Mouse (Mus musculus): ENCODE measurements around the gene Lrrc41. TPM values are rescaled to one million over a fixed set of nuclear protein-coding genes. Genes with fewer than 3 reads are reported as not detected.
A peak's percentile ranks its signal among the peaks of the same experiment; 100 is the strongest.

The Lrrc41 gene
- polyA plus RNA-seq, 1 experiment from 2014 or later = 49.2 TPM

DNA sequence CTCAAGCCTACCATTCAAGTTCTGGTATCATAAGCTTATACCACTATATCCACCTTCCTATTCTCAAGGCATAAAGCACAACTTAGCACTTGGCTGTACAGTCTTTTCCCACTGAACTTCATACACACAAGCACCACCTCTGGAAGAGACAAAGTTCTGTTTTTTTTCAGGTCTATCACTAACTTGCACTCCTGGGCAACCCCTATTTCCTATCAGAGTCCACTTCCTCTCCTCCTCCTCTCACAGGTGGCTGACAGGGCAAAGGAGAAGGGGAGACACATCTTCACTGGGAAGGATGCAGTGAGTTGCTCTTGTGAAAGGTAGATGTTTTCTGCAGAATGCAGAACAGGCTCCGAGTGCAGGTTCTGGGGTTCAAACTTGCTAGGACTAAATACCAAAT lies 27.4 kb upstream of the Lrrc41 start:
- Histone ChIP-seq H3K4me2 (replicated peaks; ENCODE audit: low read depth) (peak overlapping the region; percentile 35; the same call in 1 of the 2 replicates), H3K27me3 (replicated peaks; ENCODE audit: control insufficient read depth, insufficient read depth, low read length) (no peaks in the 10 kb centered on the region), H3K36me3 (ENCODE audit: control insufficient read depth, insufficient read depth) (peaks cover 31% of the 10 kb centered on the region), H3K9ac (ENCODE audit: low read depth, low read length) (no peak overlapping the region), H3K9me3 (ENCODE audit: control insufficient read depth) (no peaks in the 10 kb centered on the region), H3K4me1 (replicated peaks; ENCODE audit: control insufficient read depth, insufficient read depth, low read length) (no peaks in the 10 kb centered on the region), H3K27ac (ENCODE audit: low read depth, low read length) (no peak overlapping the region), H3K4me3 (ENCODE audit: low read depth, low read length) (no peak overlapping the region)
- no peak for TF ChIP-seq CTCF (IDR thresholded peaks at IDR 0.05; ENCODE audit: low read depth)
- ATAC-seq = no peak
- WGBS = 82% methylated on average over 1 of the region's 1 CpGs

GRCm38 (mm10) chr4:116048130-116048920 lies 26.7 kb upstream of the Lrrc41 start:
- TF ChIP-seq CTCF (IDR thresholded peaks at IDR 0.05; ENCODE audit: low read depth) = no peak
- WGBS = 60% methylated on average over 7 of the region's 7 CpGs
- no peak overlapping the region for H3K4me3 ChIP-seq (ENCODE audit: low read depth, low read length)
- H3K4me2 ChIP-seq (replicated peaks; ENCODE audit: low read depth) = peak overlapping the region; percentile 35; the same call in 1 of the 2 replicates
- 0 out of 2 replicates have a peak overlapping the region, but pooled peaks have one; percentile 7 for H3K9ac ChIP-seq (ENCODE audit: low read depth, low read length)
- peaks cover 25% of the 10 kb centered on the region for H3K36me3 ChIP-seq (ENCODE audit: control insufficient read depth, insufficient read depth)
- H3K9me3 ChIP-seq (ENCODE audit: control insufficient read depth) = no peaks in the 10 kb centered on the region
- H3K27ac ChIP-seq (ENCODE audit: low read depth, low read length) = peak overlapping the region; percentile 57; the same call in 1 of the 2 replicates
- H3K27me3 ChIP-seq (replicated peaks; ENCODE audit: control insufficient read depth, insufficient read depth, low read length) = no peaks in the 10 kb centered on the region
- ATAC-seq = peak; percentile 22
- H3K4me1 ChIP-seq (replicated peaks; ENCODE audit: control insufficient read depth, insufficient read depth, low read length) = no peaks in the 10 kb centered on the region

DNA sequence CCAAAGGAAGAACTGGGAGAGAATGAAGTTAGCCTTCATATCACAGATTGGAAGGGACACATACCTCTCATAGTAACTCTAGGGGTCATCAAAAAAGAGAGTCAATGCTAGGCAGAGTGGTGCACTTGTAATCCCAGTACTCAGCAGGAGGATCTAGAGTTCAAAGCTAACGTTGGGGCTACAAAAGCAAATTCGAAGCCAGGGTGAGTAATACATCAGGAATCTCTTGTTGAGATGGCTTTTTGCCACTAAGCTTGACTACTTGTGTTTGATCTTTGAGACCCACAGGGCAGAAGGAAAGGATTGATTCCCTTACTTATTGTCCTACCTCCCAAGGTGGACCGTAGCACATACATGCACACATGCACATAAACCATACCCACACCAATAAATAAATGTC lies 25.9 kb upstream of the Lrrc41 start:
- TF ChIP-seq CTCF (IDR thresholded peaks at IDR 0.05; ENCODE audit: low read depth) = no peak
- ATAC-seq = no peak
- Histone ChIP-seq H3K9ac (ENCODE audit: low read depth, low read length) (no peak overlapping the region), H3K36me3 (ENCODE audit: control insufficient read depth, insufficient read depth) (peaks cover 16% of the 10 kb centered on the region; the same call in 1 of the 2 replicates), H3K4me1 (replicated peaks; ENCODE audit: control insufficient read depth, insufficient read depth, low read length) (no peaks in the 10 kb centered on the region), H3K27me3 (replicated peaks; ENCODE audit: control insufficient read depth, insufficient read depth, low read length) (no peaks in the 10 kb centered on the region), H3K4me3 (ENCODE audit: low read depth, low read length) (no peak overlapping the region), H3K9me3 (ENCODE audit: control insufficient read depth) (no peaks in the 10 kb centered on the region), H3K4me2 (replicated peaks; ENCODE audit: low read depth) (no peak overlapping the region), H3K27ac (ENCODE audit: low read depth, low read length) (no peak overlapping the region)
- WGBS = 72% methylated on average over 3 of the region's 3 CpGs

DNA sequence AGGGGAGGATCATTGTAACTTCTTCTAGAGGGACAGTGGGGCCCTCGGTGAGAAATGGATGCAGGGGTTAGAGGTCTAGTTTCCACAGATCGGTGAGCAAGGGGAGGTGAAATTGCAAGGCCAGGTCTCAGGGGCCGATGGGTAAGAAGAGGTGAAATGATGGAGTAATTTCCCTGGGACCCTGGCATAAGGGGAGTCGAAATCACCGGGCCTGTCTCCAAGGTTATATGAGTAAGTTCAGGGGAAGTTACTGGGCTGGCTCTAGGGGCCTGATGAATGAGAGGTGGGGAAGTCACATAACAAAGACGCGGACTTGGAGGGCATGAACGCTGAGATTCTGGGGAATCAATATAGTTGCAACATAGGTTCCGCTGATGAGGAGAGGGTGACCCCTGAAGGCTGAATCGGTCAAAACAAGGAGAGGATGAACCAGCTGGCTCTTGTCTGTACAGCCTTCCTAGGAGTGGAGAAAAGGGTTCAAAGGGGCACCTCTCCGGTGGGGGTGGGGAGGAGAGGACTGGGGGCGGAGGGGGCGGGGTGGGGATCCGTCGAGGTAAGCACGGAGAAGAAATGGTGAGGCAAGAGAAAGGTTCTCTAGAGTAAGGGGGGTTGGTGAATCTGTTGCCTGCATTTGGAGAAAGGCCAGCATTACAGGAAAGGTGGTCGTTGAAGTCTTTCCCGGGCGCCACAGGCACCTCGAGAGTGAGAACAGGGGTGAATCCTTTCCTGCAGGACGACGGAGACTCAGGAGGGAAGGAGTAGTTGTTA lies 22.4 kb upstream of the Lrrc41 start:
- H3K4me3 ChIP-seq (ENCODE audit: low read depth, low read length) = peak overlapping the region; percentile 61
- H3K4me1 ChIP-seq (replicated peaks; ENCODE audit: control insufficient read depth, insufficient read depth, low read length) = no peaks in the 10 kb centered on the region
- peak; percentile 53 for ATAC-seq
- H3K9me3 ChIP-seq (ENCODE audit: control insufficient read depth) = no peaks in the 10 kb centered on the region
- H3K27me3 ChIP-seq (replicated peaks; ENCODE audit: control insufficient read depth, insufficient read depth, low read length) = no peaks in the 10 kb centered on the region
- H3K36me3 ChIP-seq (ENCODE audit: control insufficient read depth, insufficient read depth) = peaks cover 7% of the 10 kb centered on the region; the same call in 1 of the 2 replicates
- WGBS = 7% methylated on average over 20 of the region's 22 CpGs
- peak overlapping the region; percentile 85 for H3K4me2 ChIP-seq (replicated peaks; ENCODE audit: low read depth)
- peak overlapping the region; percentile 52; the same call in 1 of the 2 replicates for H3K9ac ChIP-seq (ENCODE audit: low read depth, low read length)
- TF ChIP-seq CTCF (IDR thresholded peaks at IDR 0.05; ENCODE audit: low read depth) = peak; percentile 73
- peak overlapping the region; percentile 92 for H3K27ac ChIP-seq (ENCODE audit: low read depth, low read length)

DNA sequence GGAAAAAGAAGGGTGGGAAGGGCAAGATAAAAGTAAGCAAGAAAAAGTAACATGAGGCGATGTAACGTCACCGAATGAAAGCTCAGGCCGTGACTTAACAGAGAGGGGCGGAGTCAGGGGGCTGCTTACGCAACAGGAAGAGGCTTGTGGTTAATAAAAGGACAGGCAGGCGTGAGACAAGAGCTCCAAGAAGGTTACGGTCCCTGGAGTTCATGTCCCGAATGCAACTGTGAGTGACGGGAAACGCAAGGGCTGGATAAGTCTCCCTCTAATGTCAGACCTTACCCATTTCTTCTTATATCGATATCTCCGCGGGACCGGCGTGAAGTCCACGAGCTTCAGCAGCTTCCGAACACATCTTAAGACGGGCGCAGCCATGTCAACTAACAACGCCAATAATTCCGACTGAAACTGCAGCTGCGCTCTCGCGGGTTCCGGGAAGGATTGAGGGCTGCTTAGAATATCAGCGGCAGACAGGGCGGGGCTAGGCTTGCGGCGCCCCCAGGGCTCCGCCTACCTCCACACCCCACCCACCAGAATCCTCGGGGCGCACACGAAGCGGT lies 21.6 kb upstream of the Lrrc41 start, which contains the start of gene Nsun4:
Gene Nsun4, minus strand, starts transcription at position 478 of the 563 bp plus-strand sequence.
- Histone ChIP-seq H3K4me3 (ENCODE audit: low read depth, low read length) (peak within 1 kb of the TSS; percentile 61), H3K4me2 (replicated peaks; ENCODE audit: low read depth) (peak within 1 kb of the TSS; percentile 85), H3K4me1 (replicated peaks; ENCODE audit: control insufficient read depth, insufficient read depth, low read length) (no peaks in the 10 kb centered on the region), H3K9me3 (ENCODE audit: control insufficient read depth) (no peaks in the 10 kb centered on the region), H3K27ac (ENCODE audit: low read depth, low read length) (peak within 1 kb of the TSS; percentile 92), H3K27me3 (replicated peaks; ENCODE audit: control insufficient read depth, insufficient read depth, low read length) (no peaks in the 10 kb centered on the region), H3K36me3 (ENCODE audit: control insufficient read depth, insufficient read depth) (no peaks in the 10 kb centered on the region), H3K9ac (ENCODE audit: low read depth, low read length) (peak within 1 kb of the TSS; percentile 52)
- ATAC-seq = peak; percentile 90
- under 1% methylated on average over 35 of the region's 35 CpGs for WGBS
- TF ChIP-seq CTCF (IDR thresholded peaks at IDR 0.05; ENCODE audit: low read depth) = no peak

GRCm38 (mm10) chr4:116057559-116057958 lies 17.5 kb upstream of the Lrrc41 start:
- Histone ChIP-seq H3K27ac (ENCODE audit: low read depth, low read length) (no peak overlapping the region), H3K4me1 (replicated peaks; ENCODE audit: control insufficient read depth, insufficient read depth, low read length) (no peaks in the 10 kb centered on the region), H3K9ac (ENCODE audit: low read depth, low read length) (no peak overlapping the region), H3K4me3 (ENCODE audit: low read depth, low read length) (no peak overlapping the region), H3K36me3 (ENCODE audit: control insufficient read depth, insufficient read depth) (no peaks in the 10 kb centered on the region), H3K9me3 (ENCODE audit: control insufficient read depth) (no peaks in the 10 kb centered on the region), H3K27me3 (replicated peaks; ENCODE audit: control insufficient read depth, insufficient read depth, low read length) (no peaks in the 10 kb centered on the region), H3K4me2 (replicated peaks; ENCODE audit: low read depth) (no peak overlapping the region)
- ATAC-seq = no peak
- 4% methylated on average over 1 of the region's 1 CpGs for WGBS
- peak; percentile 23; the same call in 1 of the 2 replicates for TF ChIP-seq CTCF (IDR thresholded peaks at IDR 0.05; ENCODE audit: low read depth)

All from intestine, postnatal 0 days (tissue).